Mouse (Mus musculus) liver, embryonic 14.5 days (tissue): ENCODE measurements around the gene Il11ra1.

Source experiments
- CTCF ChIP-seq: IDR thresholded peaks from 2 replicates; pipeline ENCODE4 v1.5.1; 2016; ENCODE audit warnings: antibody characterized with exemption, low read depth, control low read depth
- EP300 ChIP-seq: IDR thresholded peaks from 2 replicates; pipeline ENCODE4 v1.6.1; 2016; ENCODE audit warnings: antibody characterized with exemption, low read depth

- TF ChIP-seq CTCF (peak; percentile 44; the same call in 1 of the 2 replicates), EP300 (no peak)
Observed at GRCm38 (mm10) chr4:41708192-41708745, 8.5 kb downstream of the Il11ra1 start.
